11 mouse cellular contexts compared by ENCODE assay signal in the genomic region with DNA sequence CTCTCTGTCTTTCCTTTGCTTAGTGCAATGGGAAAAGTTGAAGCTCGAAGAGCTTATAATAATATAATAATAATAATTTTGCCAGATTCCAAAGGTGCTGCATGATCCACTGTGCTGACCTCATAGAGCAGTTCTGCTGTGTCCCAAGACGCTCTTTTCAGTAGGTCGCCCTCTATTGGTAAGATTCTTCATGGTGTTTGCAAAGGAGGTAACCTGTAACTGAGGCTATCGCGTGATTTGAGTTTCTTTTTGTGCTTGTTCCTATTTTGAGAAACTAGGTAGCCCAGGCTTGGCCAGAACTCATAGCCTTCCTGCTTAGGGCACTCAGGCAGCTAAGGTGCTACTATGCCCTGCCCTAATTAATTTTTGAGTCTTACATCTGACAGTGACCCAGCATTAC. TPM values are rescaled to one million over a fixed set of nuclear protein-coding genes. Genes with fewer than 3 reads are reported as not detected.
DNase-seq lines count a peak whose midpoint lies in the region; ATAC-seq and TF ChIP-seq lines count a peak whose summit lies in the region.
"Had no signal": no experiment of that assay in that cellular context is flagged by ENCODE, and none has a peak within 500 bp of the region (broad histone marks: within the 10 kb centered on the region; RNA-seq: fewer than 3 reads in every experiment).

No protein-coding gene starts in this region.

- H3K36me3 ChIP-seq in midbrain, postnatal 0 days (ENCODE audit: insufficient read depth, low read length): no peaks in the 10 kb centered on the region
- no peaks in the 10 kb centered on the region for H3K36me3 ChIP-seq in midbrain, embryonic 16.5 days (ENCODE audit: control insufficient read depth, insufficient read depth, low read length)
- H3K36me3 ChIP-seq in splenic B cell, adult 2 months (ENCODE audit: control insufficient read depth, insufficient read depth, low read length, poor library complexity, severe bottlenecking): no peaks in the 10 kb centered on the region
- H3K36me3 ChIP-seq: forebrain, embryonic 12.5 days; stomach, embryonic 15.5 days had no signal

- no peaks in the 10 kb centered on the region for H3K9me3 ChIP-seq in midbrain, postnatal 0 days (ENCODE audit: low read length)
- no peaks in the 10 kb centered on the region for H3K9me3 ChIP-seq in midbrain, embryonic 16.5 days (replicated peaks; ENCODE audit: control insufficient read depth, low read length, poor library complexity, severe bottlenecking)
- H3K9me3 ChIP-seq: forebrain, embryonic 12.5 days; stomach, embryonic 15.5 days had no signal

- no peaks in the 10 kb centered on the region for H3K27me3 ChIP-seq in midbrain, postnatal 0 days (ENCODE audit: insufficient read depth, low read length)
- H3K27me3 ChIP-seq in midbrain, embryonic 16.5 days (ENCODE audit: control insufficient read depth, insufficient read depth, low read depth, low read length): no peaks in the 10 kb centered on the region
- peaks cover 2% of the 10 kb centered on the region; the same call in 1 of the 2 replicates for H3K27me3 ChIP-seq in splenic B cell, adult 2 months (ENCODE audit: control insufficient read depth, insufficient read depth, low read length, poor library complexity, severe bottlenecking)
- H3K27me3 ChIP-seq: forebrain, embryonic 12.5 days; stomach, embryonic 15.5 days had no signal

- H3K4me2 ChIP-seq in midbrain, postnatal 0 days (ENCODE audit: low read depth, low read length, poor library complexity, severe bottlenecking): no peak overlapping the region
- H3K4me2 ChIP-seq in midbrain, embryonic 16.5 days (ENCODE audit: low read length): no peak overlapping the region
- H3K4me2 ChIP-seq: forebrain, embryonic 12.5 days; stomach, embryonic 15.5 days had no signal

- H3K4me1 ChIP-seq in midbrain, postnatal 0 days (ENCODE audit: insufficient read depth, low read length): no peaks in the 10 kb centered on the region
- no peaks in the 10 kb centered on the region for H3K4me1 ChIP-seq in midbrain, embryonic 16.5 days (ENCODE audit: control insufficient read depth, insufficient read depth, low read length)
- H3K4me1 ChIP-seq: forebrain, embryonic 12.5 days; stomach, embryonic 15.5 days had no signal

- intact Hi-C loops in heart, postnatal 36 days (cut with DNase I): loop anchor here (2.0 to 5.0 kb wide), 2 partner anchors 77 to 301 kb away; no protein-coding TSS in a partner anchor
- intact Hi-C loops in gastrocnemius, postnatal 14 days (cut with DNase I; ENCODE audit: low total_unique reads): no loop called here

- no peak overlapping the region for H3K4me3 ChIP-seq in midbrain, postnatal 0 days (ENCODE audit: low read depth, low read length)
- H3K4me3 ChIP-seq in midbrain, embryonic 16.5 days (ENCODE audit: low read depth, low read length): no peak overlapping the region
- H3K4me3 ChIP-seq: forebrain, embryonic 12.5 days; stomach, embryonic 15.5 days had no signal

- no peak for ATAC-seq in midbrain, postnatal 0 days (ENCODE audit: low FRiP score)
- ATAC-seq in midbrain, embryonic 16.5 days: no peak

- H3K9ac ChIP-seq in midbrain, postnatal 0 days (replicated peaks; ENCODE audit: low read length, poor library complexity, severe bottlenecking): no peak overlapping the region
- H3K9ac ChIP-seq in midbrain, embryonic 16.5 days (ENCODE audit: low read depth, low read length): no peak overlapping the region
- H3K9ac ChIP-seq: forebrain, embryonic 12.5 days; stomach, embryonic 15.5 days had no signal

- H3K27ac ChIP-seq in midbrain, postnatal 0 days (ENCODE audit: low read depth, low read length): no peak overlapping the region
- no peak overlapping the region for H3K27ac ChIP-seq in midbrain, embryonic 16.5 days (ENCODE audit: low read length)
- H3K27ac ChIP-seq: forebrain, embryonic 12.5 days; stomach, embryonic 15.5 days had no signal

- peak; percentile 18 to 60 for DNase-seq in heart, adult 18-20 months
- no peak for DNase-seq in heart, postnatal 36 days
- peak; percentile 21 for DNase-seq in midbrain, postnatal 0 days (ENCODE audit: low spot score)
- peak; percentile 72 for DNase-seq in embryo, embryonic 10 days (ENCODE audit: low spot score)
- peak; percentile 8 for DNase-seq in splenic B cell, adult 2 months (ENCODE audit: low read depth, low spot score)
- DNase-seq in gastrocnemius, postnatal 14 days: no peak
- DNase-seq in natural killer cell, adult 2 months (ENCODE audit: low spot score in 2 of 2): no peak
- DNase-seq: layer of hippocampus, postnatal 36 days had no signal

- WGBS in midbrain, postnatal 0 days: 34% methylated on average over 5 of the region's 5 CpGs
- WGBS in midbrain, embryonic 16.5 days: 38% methylated on average over 5 of the region's 5 CpGs

- TF ChIP-seq CTCF in midbrain, postnatal 0 days (IDR thresholded peaks at IDR 0.05): peak; percentile 51

RNA-seq across cellular contexts. Expression of gene Them7, which starts 34.8 kb away (rescaled TPM):
- 1 to 10 TPM; 2.0 to 3.3 TPM for total RNA-seq in heart, adult 18-20 months (2021)
- 1 to 10 TPM; 1.3 to 2.4 TPM for total RNA-seq in heart, postnatal 36 days (2021)
- not detected in 2 replicates for total RNA-seq in midbrain, postnatal 0 days (2014; rRNA removed)
- polyA plus RNA-seq in midbrain, postnatal 0 days (2015; fragmentation: Nextera tagmentation; extraction: Ambion mirVana): not detected in 2 replicates
- polyA plus RNA-seq in midbrain, embryonic 16.5 days (2015; fragmentation: Nextera tagmentation; extraction: Ambion mirVana): not detected in 2 replicates
- total RNA-seq in gastrocnemius, postnatal 14 days (2021): not detected
- total RNA-seq: layer of hippocampus, postnatal 36 days had no signal
- polyA plus RNA-seq: forebrain, embryonic 12.5 days had no signal

Comparison
In these comparisons a context has a peak if more than half of its experiments do, and no peak if none do; other contexts are left out.
1. DNase-seq: peak in heart, adult 18-20 months (2 of 2), midbrain, postnatal 0 days (single experiment), embryo, embryonic 10 days (single experiment) and splenic B cell, adult 2 months (single experiment); none in heart, postnatal 36 days (0 of 2), gastrocnemius, postnatal 14 days (single experiment) and natural killer cell, adult 2 months (0 of 2).